Mouse (Mus musculus) forebrain, embryonic 14.5 days (tissue): ENCODE measurements around the gene Bloc1s4. TPM values are rescaled to one million over a fixed set of nuclear protein-coding genes. Genes with fewer than 3 reads are reported as not detected.

Experiments
- ATAC-seq: fragments of 200-750 bp; cut with Nextera tagmentation; 2 replicates; pipeline ENCODE4 v1.8.0; 2017; ENCODE audit warnings: mild to moderate bottlenecking, moderate library complexity
- DNase-seq: peaks from one replicate; pipeline ENCODE4 v3.0.0-alpha.2; 2015; ENCODE audit warnings: low spot score
- H3K27ac ChIP-seq: fragments of 300-500 bp; sonication (generic); 2 replicates; pipeline ENCODE4 v1.5.1; 2014; ENCODE audit warnings: low read depth, mild to moderate bottlenecking, control low read depth, low read length, moderate library complexity
- H3K27me3 ChIP-seq: fragments of 300-500 bp; sonication (generic); replicated peaks from 2 replicates; pipeline ENCODE4 v1.6.1; 2014; ENCODE audit warnings: low read length, control low read depth, mixed read lengths; ENCODE audit not compliant: control insufficient read depth, insufficient read depth
- H3K36me3 ChIP-seq: fragments of 300-500 bp; sonication (generic); 2 replicates; pipeline ENCODE4 v1.6.1; 2014; ENCODE audit warnings: low read length, control low read depth; ENCODE audit not compliant: control insufficient read depth, insufficient read depth
- H3K4me1 ChIP-seq: fragments of 300-500 bp; sonication (generic); 2 replicates; pipeline ENCODE4 v1.6.1; 2014; ENCODE audit warnings: antibody characterized with exemption, low read length, control low read depth; ENCODE audit not compliant: control insufficient read depth, insufficient read depth
- H3K4me2 ChIP-seq: fragments of 300-500 bp; sonication (generic); 2 replicates; pipeline ENCODE4 v1.6.1; 2014; ENCODE audit warnings: mild to moderate bottlenecking, control low read depth, low read length
- H3K4me3 ChIP-seq: fragments of 300-500 bp; sonication (generic); 2 replicates; pipeline ENCODE4 v1.5.1; 2014; ENCODE audit warnings: low read depth, low read length, control low read depth
- H3K9ac ChIP-seq: fragments of 300-500 bp; sonication (generic); 2 replicates; pipeline ENCODE4 v1.6.1; 2014; ENCODE audit warnings: mild to moderate bottlenecking, low read length, control low read depth, moderate library complexity
- H3K9me3 ChIP-seq: fragments of 300-500 bp; sonication (generic); replicated peaks from 2 replicates; pipeline ENCODE4 v1.6.1; 2016; ENCODE audit warnings: low read length, control low read depth, mixed read lengths; ENCODE audit not compliant: control insufficient read depth
- WGBS: fragments of 180-500 bp; shearing (Covaris S2); extraction: QIAGEN DNeasy Blood & Tissue Kit; methylation state at CpG from one replicate; pipeline ENCODE4 v1.1.7; 2014; 5-methylcytosine and 5-hydroxymethylcytosine counted together
- polyA plus RNA-seq: library from polyadenylated mRNA; unstranded; fragments of >200 nt; fragmentation: Nextera tagmentation; extraction: Ambion mirVana; gene quantifications from 2 replicates; pipeline ENCODE4 v1.2.1, GENCODE M21; 2014

Gene Bloc1s4
- polyA plus RNA-seq, 1 experiment from 2014 or later = 23.9 TPM

DNA sequence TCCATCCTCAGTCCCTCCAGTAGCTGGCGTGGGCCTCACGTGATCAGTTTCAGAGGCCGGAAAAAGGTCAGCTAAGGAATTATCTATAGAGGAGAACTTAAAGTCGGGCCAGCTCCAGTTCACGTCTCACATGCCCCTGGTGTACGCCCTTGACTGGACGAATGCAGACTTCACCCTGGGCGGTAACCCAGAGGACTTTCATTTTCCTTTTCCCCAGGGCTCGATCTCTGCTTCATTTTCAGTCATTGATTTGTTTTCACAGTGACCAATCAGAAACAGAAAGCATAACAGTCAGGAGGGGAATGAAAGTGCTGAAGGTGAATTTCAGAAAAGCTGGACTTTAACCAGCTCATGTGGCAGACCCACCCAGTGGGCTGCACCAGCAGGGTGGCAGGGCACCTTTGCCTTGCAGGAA, 22.1 kb downstream of the Bloc1s4 start:
- no peak overlapping the region for H3K27ac ChIP-seq
- WGBS = 73% methylated on average over 9 of the region's 9 CpGs
- no peaks in the 10 kb centered on the region for H3K4me1 ChIP-seq
- no peak for ATAC-seq
- H3K4me2 ChIP-seq = no peak overlapping the region
- no peaks in the 10 kb centered on the region for H3K27me3 ChIP-seq
- no peak for DNase-seq
- H3K36me3 ChIP-seq = no peaks in the 10 kb centered on the region
- H3K9me3 ChIP-seq = no peaks in the 10 kb centered on the region
- no peak overlapping the region for H3K4me3 ChIP-seq
- no peak overlapping the region for H3K9ac ChIP-seq

DNA sequence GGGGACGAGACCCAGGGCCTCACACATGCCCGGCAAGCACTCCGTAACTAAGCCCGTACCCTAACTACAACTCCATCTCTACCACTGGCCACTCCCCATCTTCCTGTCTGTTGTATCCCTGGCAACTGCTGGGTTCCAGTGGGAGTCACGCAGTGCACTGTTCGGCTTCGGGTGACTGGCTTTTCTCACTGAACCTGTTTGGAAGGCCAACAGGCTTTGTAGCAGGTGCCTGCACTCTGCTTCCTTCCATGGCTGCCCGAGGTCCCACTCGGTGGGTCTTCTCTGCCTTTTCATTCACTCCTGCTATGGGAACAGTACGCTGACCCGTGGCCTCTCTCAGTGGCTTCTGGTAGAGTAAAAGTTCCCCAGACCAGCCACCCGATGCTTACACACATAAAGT, 22.6 kb downstream of the Bloc1s4 start:
- ATAC-seq = no peak
- no peaks in the 10 kb centered on the region for H3K9me3 ChIP-seq
- H3K27me3 ChIP-seq = no peaks in the 10 kb centered on the region
- DNase-seq = no peak
- no peaks in the 10 kb centered on the region for H3K36me3 ChIP-seq
- H3K4me1 ChIP-seq = no peaks in the 10 kb centered on the region
- WGBS = 77% methylated on average over 11 of the region's 12 CpGs
- no peak overlapping the region for H3K4me2 ChIP-seq
- H3K4me3 ChIP-seq = no peak overlapping the region
- H3K9ac ChIP-seq = no peak overlapping the region
- H3K27ac ChIP-seq = no peak overlapping the region

DNA sequence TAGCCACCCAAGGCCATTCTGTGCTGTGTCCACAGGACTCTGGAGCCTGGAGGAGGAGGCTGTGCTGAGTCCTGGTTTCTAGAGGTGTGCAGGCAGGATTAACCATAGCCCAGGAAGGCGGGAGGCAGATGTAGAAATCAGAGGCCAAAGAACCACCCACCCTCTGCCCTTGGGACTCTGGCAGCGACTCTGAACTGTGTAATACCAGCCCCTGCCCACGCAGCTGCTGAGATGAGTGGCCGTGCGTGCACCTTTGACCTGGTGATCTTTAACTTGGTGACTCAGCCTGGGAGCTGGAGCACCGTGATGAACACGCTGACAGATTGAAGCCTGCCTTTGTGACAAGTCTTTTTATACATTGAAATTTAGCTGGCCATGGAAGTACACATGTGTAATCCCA, 24.2 kb downstream of the Bloc1s4 start:
- Histone ChIP-seq H3K27ac (no peak overlapping the region), H3K9ac (no peak overlapping the region), H3K4me3 (no peak overlapping the region), H3K4me2 (no peak overlapping the region), H3K27me3 (no peaks in the 10 kb centered on the region), H3K4me1 (no peaks in the 10 kb centered on the region), H3K36me3 (no peaks in the 10 kb centered on the region), H3K9me3 (no peaks in the 10 kb centered on the region)
- ATAC-seq (no peak), DNase-seq (no peak)
- 79% methylated on average over 7 of the region's 7 CpGs for WGBS

DNA sequence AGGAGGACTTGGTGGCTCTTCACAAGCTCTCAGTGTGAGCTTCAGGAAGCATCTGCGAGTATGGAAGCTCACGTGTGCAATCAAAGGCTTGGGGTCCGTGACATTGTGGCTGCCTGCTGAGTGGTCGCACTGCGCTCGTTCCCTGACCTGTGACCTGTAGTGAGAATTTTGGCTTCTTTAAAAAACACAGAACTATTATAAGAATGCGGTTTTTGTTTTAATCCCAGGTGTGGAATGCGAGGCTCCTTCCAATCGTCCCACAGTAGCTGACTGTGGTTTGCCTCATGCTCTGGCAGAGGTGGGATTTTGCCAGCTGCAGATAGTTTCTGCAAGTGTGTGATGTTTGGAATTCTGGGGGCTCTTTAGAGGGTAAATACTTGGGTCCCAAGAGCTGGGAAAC, 25.1 kb downstream of the Bloc1s4 start:
- Histone ChIP-seq H3K27me3 (no peaks in the 10 kb centered on the region), H3K9ac (no peak overlapping the region), H3K9me3 (no peaks in the 10 kb centered on the region), H3K4me2 (no peak overlapping the region), H3K4me1 (no peaks in the 10 kb centered on the region), H3K27ac (no peak overlapping the region), H3K36me3 (no peaks in the 10 kb centered on the region), H3K4me3 (no peak overlapping the region)
- ATAC-seq (no peak), DNase-seq (no peak)
- 70% methylated on average over 9 of the region's 9 CpGs for WGBS

DNA sequence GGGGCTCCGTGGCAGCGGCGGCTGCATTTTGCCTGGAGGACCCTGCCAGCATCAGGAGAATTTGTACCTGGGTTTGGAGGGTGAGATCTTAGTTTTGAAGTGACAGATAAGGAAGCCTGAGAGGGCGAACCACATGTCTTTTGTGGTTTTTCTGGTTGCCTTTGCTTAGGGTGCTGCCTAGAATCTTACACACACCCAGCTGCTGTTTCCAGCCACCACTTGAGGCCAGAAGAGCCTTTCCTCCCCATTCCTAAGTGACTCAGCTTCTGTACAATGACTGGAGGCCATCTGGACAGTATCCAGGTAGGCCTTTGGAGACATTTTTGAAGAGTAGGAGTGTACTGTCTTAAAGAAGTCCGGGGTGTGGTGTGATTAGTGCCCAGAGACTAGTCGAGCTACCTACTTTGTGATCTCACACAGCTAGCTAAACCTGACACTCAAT, 26.0 kb downstream of the Bloc1s4 start:
- Histone ChIP-seq H3K9ac (no peak overlapping the region), H3K4me1 (no peaks in the 10 kb centered on the region), H3K27ac (no peak overlapping the region), H3K36me3 (no peaks in the 10 kb centered on the region), H3K9me3 (no peaks in the 10 kb centered on the region), H3K4me2 (no peak overlapping the region), H3K27me3 (no peaks in the 10 kb centered on the region), H3K4me3 (no peak overlapping the region)
- ATAC-seq = no peak
- DNase-seq = no peak
- 81% methylated on average over 6 of the region's 6 CpGs for WGBS

DNA sequence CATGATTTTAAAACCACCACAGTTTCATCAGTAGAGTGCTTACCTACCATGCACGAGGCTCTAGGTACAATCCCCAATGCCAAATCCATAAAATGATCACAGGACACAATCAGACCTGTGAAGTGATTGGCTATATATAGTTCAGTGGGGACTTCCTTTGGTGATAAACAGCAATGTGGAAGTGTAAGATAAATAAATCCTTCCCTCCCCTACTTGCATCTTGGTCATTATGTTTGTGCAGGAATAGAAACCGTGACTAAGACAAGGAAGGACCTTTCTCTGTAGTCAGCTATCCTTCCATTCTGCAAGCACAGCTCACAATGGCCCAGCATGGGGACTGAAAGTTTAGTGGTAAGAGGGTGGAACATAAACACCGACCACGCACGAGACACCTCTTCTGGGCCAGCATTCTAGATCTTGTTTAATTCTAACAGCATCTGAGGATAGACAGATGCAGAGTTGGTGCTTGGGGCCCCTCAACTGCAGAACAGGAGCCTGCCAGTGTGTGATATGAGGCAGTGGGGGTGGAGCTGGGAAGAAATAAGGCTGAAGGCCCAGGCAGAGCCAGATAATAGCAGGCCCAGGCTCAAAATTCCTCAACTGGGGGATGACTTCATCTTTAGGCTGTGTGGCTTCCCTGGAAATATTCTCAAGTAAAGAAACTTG, 27.6 kb downstream of the Bloc1s4 start:
- Histone ChIP-seq H3K4me3 (no peak overlapping the region), H3K27me3 (no peaks in the 10 kb centered on the region), H3K9ac (no peak overlapping the region), H3K4me2 (no peak overlapping the region), H3K4me1 (no peaks in the 10 kb centered on the region), H3K36me3 (no peaks in the 10 kb centered on the region), H3K27ac (no peak overlapping the region), H3K9me3 (no peaks in the 10 kb centered on the region)
- ATAC-seq (no peak), DNase-seq (no peak)
- WGBS = 79% methylated on average over 5 of the region's 5 CpGs

DNA sequence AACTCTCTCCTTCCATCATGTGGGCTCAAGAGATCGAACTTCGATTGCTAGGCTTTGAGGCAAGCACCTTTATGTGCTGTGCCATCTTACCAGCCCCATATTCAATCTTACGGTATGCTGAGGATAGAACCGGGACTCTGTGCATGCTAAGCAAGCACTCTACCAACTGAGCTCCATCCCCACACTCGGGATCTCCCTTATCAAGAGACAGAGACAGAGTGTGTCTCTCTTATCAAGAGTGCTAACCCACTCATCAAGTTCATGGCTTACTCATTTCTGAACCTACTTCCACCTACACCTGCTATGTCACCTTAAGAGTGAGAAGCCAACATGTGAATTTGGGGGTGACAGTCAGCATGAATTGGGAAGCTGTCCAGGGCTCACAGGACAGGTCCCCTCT, 28.2 kb downstream of the Bloc1s4 start:
- Histone ChIP-seq H3K36me3 (no peaks in the 10 kb centered on the region), H3K4me3 (no peak overlapping the region), H3K27me3 (no peaks in the 10 kb centered on the region), H3K27ac (no peak overlapping the region), H3K9me3 (no peaks in the 10 kb centered on the region), H3K4me1 (no peaks in the 10 kb centered on the region), H3K4me2 (no peak overlapping the region), H3K9ac (no peak overlapping the region)
- 81% methylated on average over 5 of the region's 5 CpGs for WGBS
- no peak for ATAC-seq
- no peak for DNase-seq

DNA sequence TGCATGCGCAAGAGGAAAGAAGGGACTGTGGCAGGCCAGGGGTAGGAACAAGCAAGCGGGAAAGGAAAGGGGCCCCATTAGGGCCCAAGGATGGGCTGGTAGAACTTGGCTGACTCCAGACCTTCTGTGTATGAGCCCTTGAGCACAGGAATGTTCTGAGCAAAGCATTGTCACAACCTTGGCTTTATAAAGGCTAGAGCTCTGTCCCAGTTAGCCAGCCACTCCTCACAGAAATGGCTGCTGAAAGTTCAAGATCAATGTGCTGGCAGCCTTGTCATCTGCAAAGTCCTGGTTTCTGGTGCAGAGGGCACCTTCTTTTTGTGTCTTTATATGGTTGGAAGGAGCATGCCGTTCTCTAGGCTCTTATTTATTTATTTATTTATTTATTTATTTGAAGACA, 28.8 kb downstream of the Bloc1s4 start:
- 91% methylated on average over 3 of the region's 3 CpGs for WGBS
- no peaks in the 10 kb centered on the region for H3K4me1 ChIP-seq
- no peak for ATAC-seq
- no peak for DNase-seq
- H3K36me3 ChIP-seq = no peaks in the 10 kb centered on the region
- H3K27me3 ChIP-seq = no peaks in the 10 kb centered on the region
- H3K27ac ChIP-seq = no peak overlapping the region
- H3K9me3 ChIP-seq = no peaks in the 10 kb centered on the region
- no peak overlapping the region for H3K4me3 ChIP-seq
- no peak overlapping the region for H3K4me2 ChIP-seq
- H3K9ac ChIP-seq = no peak overlapping the region

DNA sequence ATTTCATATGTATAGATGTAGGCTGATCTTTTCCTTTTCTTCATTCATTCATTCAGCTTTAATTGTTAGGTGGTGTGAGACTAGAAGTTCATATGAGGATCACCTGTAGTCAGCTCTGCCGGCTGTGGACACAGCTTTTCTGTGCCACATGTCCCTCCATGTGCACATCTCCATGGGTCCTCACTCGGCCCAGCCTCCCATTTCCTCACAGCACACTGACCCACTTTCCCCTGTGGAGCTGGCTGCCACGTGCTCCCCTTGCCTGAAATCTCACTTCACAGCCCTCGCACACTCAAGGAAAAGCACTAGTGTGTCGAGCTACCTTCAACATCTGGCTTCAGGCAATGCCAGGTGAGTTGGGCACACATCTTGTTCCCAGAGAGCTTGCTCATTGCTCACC, 29.3 kb downstream of the Bloc1s4 start:
- Histone ChIP-seq H3K36me3 (no peaks in the 10 kb centered on the region), H3K9ac (no peak overlapping the region), H3K27ac (no peak overlapping the region), H3K9me3 (no peaks in the 10 kb centered on the region), H3K4me1 (no peaks in the 10 kb centered on the region), H3K4me3 (no peak overlapping the region), H3K27me3 (no peaks in the 10 kb centered on the region), H3K4me2 (no peak overlapping the region)
- 74% methylated on average over 5 of the region's 5 CpGs for WGBS
- ATAC-seq (no peak), DNase-seq (no peak)
